Mouse (Mus musculus): Measurements from ENCODE around the gene Clybl. TPM values are rescaled to one million over a fixed set of nuclear protein-coding genes. Genes with fewer than 3 reads are reported as not detected.

Gene Clybl
- polyA plus RNA-seq, 1 experiment from 2014 or later = 17.5 TPM

DNA sequence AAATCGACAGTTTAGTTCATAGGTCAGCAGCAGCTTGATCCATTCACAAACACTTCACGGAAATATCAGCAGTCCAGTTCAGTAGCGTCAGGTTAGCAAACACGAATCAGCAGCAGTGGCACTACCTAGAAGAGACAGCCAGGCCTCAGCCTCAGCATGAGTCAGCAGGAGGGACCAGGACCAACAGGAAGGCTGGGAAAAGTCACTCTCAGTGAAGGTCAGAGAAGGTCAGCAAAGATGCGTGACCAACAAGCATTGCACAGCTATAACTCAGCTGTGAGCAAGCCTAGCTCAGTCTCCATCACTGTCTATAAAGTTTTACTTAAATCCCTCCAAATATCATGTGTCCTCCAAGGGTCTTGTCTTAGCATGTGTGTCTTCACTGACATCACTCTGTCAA lies 27.7 kb downstream of the Clybl start:
- WGBS = 84% methylated on average over 5 of the region's 5 CpGs
- H3K4me3 ChIP-seq = no peak overlapping the region

DNA sequence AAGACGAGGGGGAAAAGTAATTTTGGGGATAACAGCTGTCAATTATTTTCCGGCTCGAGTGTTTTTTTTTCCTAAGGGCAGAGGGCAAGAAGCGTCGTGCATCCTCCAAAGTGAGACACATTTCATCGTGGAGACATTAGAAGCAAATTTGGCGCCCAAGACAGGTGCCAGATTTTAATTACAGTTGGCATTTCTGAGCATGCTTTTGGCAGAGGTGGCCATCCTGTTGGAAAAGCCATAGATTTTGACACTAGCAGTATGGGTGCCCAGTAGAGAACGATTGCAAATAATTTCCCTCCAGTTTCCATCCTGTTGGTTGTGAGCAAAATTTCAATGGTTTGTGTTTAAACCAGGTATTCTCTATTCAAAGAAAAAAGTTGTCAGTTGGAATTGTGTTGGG lies 32.1 kb downstream of the Clybl start:
- WGBS = 70% methylated on average over 8 of the region's 8 CpGs
- no peak for ATAC-seq (ENCODE audit: low FRiP score, low read depth)

More for the DNA sequence above, 27.7 kb downstream of the Clybl start:
- no peaks in the 10 kb centered on the region for H3K9me3 ChIP-seq
- H3K36me3 ChIP-seq = no peaks in the 10 kb centered on the region
- no peak for ATAC-seq (ENCODE audit: low FRiP score, low read depth)
- no peak overlapping the region for H3K9ac ChIP-seq
- no peak overlapping the region for H3K27ac ChIP-seq (replicated peaks)
- H3K4me2 ChIP-seq = no peak overlapping the region
- no peaks in the 10 kb centered on the region for H3K4me1 ChIP-seq (replicated peaks)
- no peaks in the 10 kb centered on the region for H3K27me3 ChIP-seq

DNA sequence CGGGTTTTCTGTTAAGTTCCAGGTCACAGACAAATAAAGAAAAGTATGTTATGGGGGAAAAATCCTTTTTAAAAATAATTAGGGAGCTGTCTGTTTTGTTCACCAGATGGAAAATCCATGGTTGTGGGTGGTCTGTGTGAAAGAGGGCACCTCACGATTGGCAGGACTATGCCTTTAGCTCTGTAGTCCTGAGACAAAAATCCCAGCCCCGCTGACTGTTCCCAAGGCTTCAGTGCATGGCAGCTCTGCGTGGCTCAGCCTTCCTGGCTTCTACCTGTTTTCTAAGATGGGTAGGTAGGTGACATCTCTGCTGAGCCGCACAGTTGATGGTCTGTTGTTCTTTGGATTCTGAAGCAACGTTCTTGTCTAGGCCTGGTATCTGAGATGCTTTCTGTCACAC lies 32.6 kb downstream of the Clybl start:
- WGBS = 88% methylated on average over 6 of the region's 6 CpGs
- no peaks in the 10 kb centered on the region for H3K4me1 ChIP-seq (replicated peaks)
- H3K27ac ChIP-seq (replicated peaks) = no peak overlapping the region
- no peak overlapping the region for H3K4me2 ChIP-seq
- H3K36me3 ChIP-seq = no peaks in the 10 kb centered on the region
- no peak overlapping the region for H3K9ac ChIP-seq
- H3K9me3 ChIP-seq = no peaks in the 10 kb centered on the region
- no peak overlapping the region for H3K4me3 ChIP-seq
- ATAC-seq (ENCODE audit: low FRiP score, low read depth) = no peak
- H3K27me3 ChIP-seq = no peaks in the 10 kb centered on the region

More for the DNA sequence above, 32.1 kb downstream of the Clybl start:
- H3K9ac ChIP-seq = no peak overlapping the region
- H3K9me3 ChIP-seq = no peaks in the 10 kb centered on the region
- H3K4me3 ChIP-seq = no peak overlapping the region
- no peak overlapping the region for H3K4me2 ChIP-seq
- no peak overlapping the region for H3K27ac ChIP-seq (replicated peaks)
- no peaks in the 10 kb centered on the region for H3K36me3 ChIP-seq
- no peaks in the 10 kb centered on the region for H3K4me1 ChIP-seq (replicated peaks)
- no peaks in the 10 kb centered on the region for H3K27me3 ChIP-seq

DNA sequence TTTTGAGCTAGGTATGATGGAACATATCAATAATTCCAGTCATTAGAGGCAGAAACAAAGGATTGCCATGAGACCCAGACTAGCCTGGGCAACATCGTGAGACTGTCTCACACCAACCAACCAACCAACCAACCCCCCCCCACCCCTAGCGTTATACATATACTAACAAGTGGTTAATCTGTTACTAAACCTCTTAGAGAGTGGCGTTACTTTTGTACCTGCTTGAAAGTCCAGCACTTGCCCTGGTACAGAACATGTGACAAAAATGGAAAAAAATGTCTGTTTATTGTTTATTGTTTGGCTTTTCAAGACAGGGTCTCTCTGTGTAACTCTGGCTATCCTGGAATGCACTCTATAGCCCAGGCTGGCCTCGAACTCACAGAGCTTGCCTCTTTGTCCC lies 35.7 kb downstream of the Clybl start:
- Histone ChIP-seq H3K9ac (no peak overlapping the region), H3K9me3 (no peaks in the 10 kb centered on the region), H3K27ac (replicated peaks) (no peak overlapping the region), H3K4me3 (no peak overlapping the region), H3K36me3 (no peaks in the 10 kb centered on the region), H3K27me3 (no peaks in the 10 kb centered on the region), H3K4me2 (no peak overlapping the region), H3K4me1 (replicated peaks) (no peaks in the 10 kb centered on the region)
- ATAC-seq (ENCODE audit: low FRiP score, low read depth) = no peak
- WGBS = 88% methylated on average over 4 of the region's 4 CpGs

DNA sequence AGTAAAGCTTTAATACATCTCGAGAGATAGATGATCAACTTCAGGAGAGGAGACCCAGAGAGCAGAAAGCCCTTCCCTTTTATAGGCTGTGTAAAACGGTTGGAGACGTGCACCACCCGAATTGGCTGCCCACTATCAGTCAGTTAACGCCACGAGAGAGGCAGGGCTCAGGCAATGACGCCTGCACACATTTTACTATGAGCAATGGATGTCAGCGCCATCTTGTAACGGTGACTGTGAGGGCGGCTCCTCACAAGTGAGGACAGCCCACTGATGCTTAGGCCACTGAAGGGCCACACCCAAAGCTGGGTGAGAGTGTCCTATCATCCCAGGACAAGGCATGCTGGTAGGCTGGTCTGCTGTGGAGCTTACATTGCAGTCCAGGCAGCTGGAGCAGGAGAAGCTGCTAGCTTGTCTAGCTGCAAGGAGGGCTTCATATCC lies 41.5 kb downstream of the Clybl start:
- peaks cover 26% of the 10 kb centered on the region for H3K27me3 ChIP-seq
- 79% methylated on average over 10 of the region's 10 CpGs for WGBS
- H3K4me2 ChIP-seq = no peak overlapping the region

DNA sequence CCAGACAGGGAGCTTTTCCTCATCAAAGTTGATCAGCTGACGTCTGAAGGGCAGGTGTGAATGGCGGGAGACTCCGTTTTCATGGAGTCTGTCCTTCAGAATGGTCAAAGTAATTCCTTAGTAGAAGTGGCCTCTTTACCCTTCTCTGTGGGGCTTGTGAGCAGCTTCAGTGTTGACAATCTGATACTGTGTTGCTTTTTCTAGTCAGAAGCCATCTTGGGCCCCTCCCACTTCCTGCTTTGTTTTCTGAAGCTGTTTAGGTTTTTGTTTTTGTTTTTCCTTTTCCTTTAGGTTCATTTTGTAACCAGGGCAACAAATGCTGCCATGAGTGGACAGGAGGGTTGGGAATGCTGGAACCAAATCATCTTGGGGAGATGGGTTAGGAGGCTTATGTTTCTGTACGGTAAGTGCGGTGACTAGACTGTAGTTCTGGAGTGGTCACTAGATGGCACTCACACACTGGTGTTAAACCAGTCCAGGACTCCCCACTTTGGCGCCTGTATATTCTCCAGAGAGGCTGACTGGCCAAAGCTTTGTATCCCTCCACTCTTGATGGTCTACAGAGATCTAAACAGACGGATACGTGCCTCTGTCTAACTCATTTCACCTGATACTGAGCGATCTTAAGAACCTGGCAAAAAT lies 42.1 kb downstream of the Clybl start:
- 21% methylated on average over 9 of the region's 9 CpGs for WGBS
- H3K4me2 ChIP-seq = peak overlapping the region; percentile 34
- H3K4me3 ChIP-seq = no peak overlapping the region
- H3K27me3 ChIP-seq = peaks cover 26% of the 10 kb centered on the region
- ATAC-seq (ENCODE audit: low FRiP score, low read depth) = peak; percentile 94
- H3K4me1 ChIP-seq (replicated peaks) = peaks cover 17% of the 10 kb centered on the region; the same call in 1 of the 2 replicates
- no peak overlapping the region for H3K9ac ChIP-seq
- peak overlapping the region; percentile 51; the same call in 1 of the 2 replicates for H3K27ac ChIP-seq (replicated peaks)
- H3K36me3 ChIP-seq = no peaks in the 10 kb centered on the region
- H3K9me3 ChIP-seq = no peaks in the 10 kb centered on the region

More for the DNA sequence above, 41.5 kb downstream of the Clybl start:
- Histone ChIP-seq H3K36me3 (no peaks in the 10 kb centered on the region), H3K9me3 (no peaks in the 10 kb centered on the region), H3K4me1 (replicated peaks) (peaks cover 17% of the 10 kb centered on the region; the same call in 1 of the 2 replicates), H3K4me3 (no peak overlapping the region), H3K27ac (replicated peaks) (no peak overlapping the region), H3K9ac (no peak overlapping the region)
- no peak for ATAC-seq (ENCODE audit: low FRiP score, low read depth)

DNA sequence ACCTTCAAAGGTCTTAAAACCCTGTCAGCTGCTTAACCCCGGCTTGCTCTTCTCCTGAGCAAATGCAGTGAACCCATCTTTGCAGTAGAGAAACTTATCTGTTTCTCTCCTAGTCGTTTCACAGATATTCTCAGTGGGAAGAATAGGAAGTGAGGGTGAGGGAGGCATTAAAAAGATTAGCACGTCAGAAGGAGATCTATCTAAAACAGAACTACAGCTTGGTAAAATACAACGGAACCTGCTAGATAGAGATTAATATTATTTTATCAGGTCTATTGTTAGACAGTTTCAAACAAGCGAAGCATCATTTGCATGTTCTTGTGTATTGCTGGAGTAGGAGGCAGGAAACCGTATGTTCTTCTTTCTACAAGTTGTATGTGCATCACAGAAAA lies 42.6 kb downstream of the Clybl start:
- H3K4me3 ChIP-seq = no peak overlapping the region
- peaks cover 17% of the 10 kb centered on the region; the same call in 1 of the 2 replicates for H3K4me1 ChIP-seq (replicated peaks)
- 41% methylated on average over 6 of the region's 6 CpGs for WGBS
- H3K9me3 ChIP-seq = no peaks in the 10 kb centered on the region
- H3K4me2 ChIP-seq = peak overlapping the region; percentile 34
- no peak overlapping the region for H3K9ac ChIP-seq
- no peak for ATAC-seq (ENCODE audit: low FRiP score, low read depth)
- peaks cover 30% of the 10 kb centered on the region for H3K27me3 ChIP-seq
- no peaks in the 10 kb centered on the region for H3K36me3 ChIP-seq
- H3K27ac ChIP-seq (replicated peaks) = peak overlapping the region; percentile 51; the same call in 1 of the 2 replicates

DNA sequence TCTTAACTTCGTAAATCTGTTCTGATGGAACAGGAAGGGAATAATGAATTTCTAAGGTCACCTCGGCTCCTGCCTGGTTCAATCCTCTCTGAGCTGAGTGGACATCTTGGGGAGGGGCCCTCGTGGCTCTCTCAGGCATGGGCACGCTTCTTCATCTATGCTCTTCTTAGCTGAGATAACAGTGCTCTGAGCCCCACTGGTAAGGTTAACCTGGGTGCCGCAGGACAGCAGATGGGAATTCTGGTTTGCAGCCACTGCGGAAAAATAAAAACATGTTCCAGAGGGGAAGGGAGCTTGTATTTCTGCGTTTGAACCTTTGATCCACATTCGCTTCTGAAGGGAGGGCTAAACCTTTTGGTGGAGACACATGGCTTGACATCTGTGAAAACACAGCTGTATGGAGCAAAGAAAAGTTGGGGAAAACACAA lies 43.0 kb downstream of the Clybl start:
- Histone ChIP-seq H3K36me3 (no peaks in the 10 kb centered on the region), H3K27ac (replicated peaks) (peak overlapping the region; percentile 51; the same call in 1 of the 2 replicates), H3K4me3 (no peak overlapping the region), H3K9ac (no peak overlapping the region), H3K9me3 (no peaks in the 10 kb centered on the region), H3K4me2 (peak overlapping the region; percentile 34; the same call in 1 of the 2 replicates), H3K27me3 (peaks cover 34% of the 10 kb centered on the region), H3K4me1 (replicated peaks) (peaks cover 17% of the 10 kb centered on the region; the same call in 1 of the 2 replicates)
- ATAC-seq (ENCODE audit: low FRiP score, low read depth) = no peak
- 45% methylated on average over 8 of the region's 8 CpGs for WGBS

DNA sequence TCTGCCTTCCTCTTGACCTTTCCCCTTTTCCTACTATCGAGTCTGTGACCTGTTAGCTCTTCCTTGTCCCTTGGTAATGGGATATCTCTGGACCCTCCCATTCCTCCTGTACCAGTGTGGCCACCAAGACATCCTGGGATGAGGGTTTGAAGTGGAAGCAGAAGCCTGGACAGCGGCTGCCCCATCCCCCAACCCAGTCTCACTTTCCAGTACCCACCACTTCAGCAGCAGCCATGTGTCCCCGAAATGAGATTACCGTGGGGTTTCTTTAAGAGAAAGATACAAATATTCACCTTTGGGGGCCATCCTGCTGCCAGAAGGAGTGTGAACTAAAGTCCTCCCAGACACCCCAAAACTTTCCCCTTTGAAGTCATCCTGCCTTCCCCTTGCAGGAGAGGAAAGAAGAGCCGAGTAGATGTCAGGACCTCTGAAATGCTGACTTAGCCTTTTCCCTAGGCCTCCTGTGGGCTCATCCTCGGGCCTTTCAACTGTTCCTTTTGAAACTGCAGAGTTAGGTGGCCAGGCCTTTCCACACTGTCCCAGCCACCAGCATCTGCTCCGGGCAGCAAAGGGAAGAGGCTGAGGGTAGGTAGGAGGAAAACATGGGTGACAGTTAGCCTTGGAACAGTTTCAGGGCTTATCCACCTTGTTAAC lies 44.1 kb downstream of the Clybl start:
- peak overlapping the region; percentile 12 for H3K27ac ChIP-seq (replicated peaks)
- no peaks in the 10 kb centered on the region for H3K9me3 ChIP-seq
- WGBS = 14% methylated on average over 7 of the region's 7 CpGs
- peaks cover 17% of the 10 kb centered on the region; the same call in 1 of the 2 replicates for H3K4me1 ChIP-seq (replicated peaks)
- ATAC-seq (ENCODE audit: low FRiP score, low read depth) = no peak
- H3K27me3 ChIP-seq = peaks cover 45% of the 10 kb centered on the region
- no peaks in the 10 kb centered on the region for H3K36me3 ChIP-seq
- peak overlapping the region; percentile 13 for H3K4me2 ChIP-seq
- no peak overlapping the region for H3K4me3 ChIP-seq
- no peak overlapping the region for H3K9ac ChIP-seq

DNA sequence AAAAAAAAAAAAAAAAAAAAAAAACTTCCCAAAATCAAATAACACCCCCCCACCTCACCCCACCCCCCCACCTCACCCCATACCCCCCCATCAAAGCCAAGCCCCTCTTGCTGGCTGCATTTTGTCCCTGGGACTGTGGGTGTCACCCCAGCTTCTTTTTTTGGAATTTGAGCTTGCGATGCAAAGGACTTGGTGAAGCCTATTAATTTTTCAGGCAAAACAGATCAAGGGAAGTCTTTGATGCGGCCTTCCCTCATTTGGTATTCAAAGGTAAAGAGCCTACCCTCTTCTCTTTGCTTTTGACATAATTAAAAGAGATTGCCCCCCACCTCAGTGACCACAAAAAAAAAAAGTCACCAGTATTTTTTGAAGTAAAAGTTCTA lies 44.6 kb downstream of the Clybl start:
- Histone ChIP-seq H3K27ac (replicated peaks) (no peak overlapping the region), H3K27me3 (peaks cover 47% of the 10 kb centered on the region), H3K9me3 (no peaks in the 10 kb centered on the region), H3K4me3 (no peak overlapping the region), H3K4me1 (replicated peaks) (peaks cover 17% of the 10 kb centered on the region; the same call in 1 of the 2 replicates), H3K36me3 (no peaks in the 10 kb centered on the region), H3K4me2 (no peak overlapping the region), H3K9ac (no peak overlapping the region)
- no peak for ATAC-seq (ENCODE audit: low FRiP score, low read depth)
- WGBS = 41% methylated on average over 2 of the region's 2 CpGs

DNA sequence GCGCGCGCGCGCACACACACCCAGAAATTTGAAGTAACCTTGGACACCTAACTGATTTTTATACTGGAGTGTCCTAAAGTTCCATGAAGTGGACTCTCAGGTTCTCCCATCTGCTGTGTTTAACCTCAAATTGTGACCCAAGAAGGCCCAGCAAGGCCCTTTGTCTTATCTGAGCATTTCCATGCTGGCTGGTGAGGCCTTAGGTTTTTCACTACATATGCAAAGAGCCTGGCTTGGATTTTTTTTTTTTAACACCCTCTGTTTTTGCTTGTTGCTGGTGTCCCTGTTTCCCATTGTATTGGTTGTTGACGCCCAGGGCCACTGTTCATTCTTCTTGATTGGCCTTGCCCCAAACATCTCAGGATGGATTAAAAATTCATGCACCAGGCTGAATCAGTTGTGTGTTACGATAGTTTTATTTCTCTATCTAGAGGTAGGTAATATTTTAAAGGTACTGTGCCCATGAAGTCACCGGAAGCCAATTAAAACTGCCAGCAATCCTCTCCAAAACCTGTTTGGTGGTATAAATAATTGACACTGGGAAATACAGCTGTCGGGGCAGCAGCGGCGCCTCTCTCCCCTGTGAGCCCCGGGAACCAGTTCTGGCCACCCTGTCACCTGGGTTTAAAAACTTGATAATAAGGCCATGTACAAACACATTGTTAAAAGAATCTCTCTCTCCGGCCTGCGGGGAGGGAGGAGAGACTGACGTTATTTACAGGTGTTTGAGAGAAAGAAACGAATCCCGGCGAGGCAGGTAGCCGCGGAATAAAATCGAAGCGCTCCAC lies 45.4 kb downstream of the Clybl start:
- Histone ChIP-seq H3K4me3 (no peak overlapping the region), H3K9me3 (no peaks in the 10 kb centered on the region), H3K4me1 (replicated peaks) (peaks cover 17% of the 10 kb centered on the region; the same call in 1 of the 2 replicates), H3K27ac (replicated peaks) (peak overlapping the region; percentile 69), H3K36me3 (no peaks in the 10 kb centered on the region), H3K9ac (no peak overlapping the region), H3K4me2 (peak overlapping the region; percentile 10; the same call in 1 of the 2 replicates), H3K27me3 (peaks cover 55% of the 10 kb centered on the region)
- no peak for ATAC-seq (ENCODE audit: low FRiP score, low read depth)
- whole genome bisulfite sequencing = 38% methylated on average over 22 of the region's 22 CpGs
